Mouse (Mus musculus) spleen, adult 2 months (tissue): ENCODE measurements around the gene Snx29.

Experiments used
- CTCF ChIP-seq: fragments of 200-500 bp; IDR thresholded peaks from 2 replicates; pipeline ENCODE4 v1.5.1; 2011; ENCODE audit warnings: mild to moderate bottlenecking, inconsistent platforms; ENCODE audit not compliant: insufficient read depth, insufficient read length, insufficient replicate concordance; ENCODE audit errors: extremely low read depth
- POLR2A ChIP-seq: fragments of 200-500 bp; IDR thresholded peaks from 2 replicates; pipeline ENCODE4 v1.6.1; 2011; ENCODE audit warnings: low read depth, low read length, inconsistent platforms

GRCm38 (mm10) chr16:11476968-11477367 is 154.3 kb downstream of the Snx29 start:
- TF ChIP-seq CTCF (no peak), POLR2A (no peak)
